Mouse (Mus musculus): ENCODE measurements around the gene Abcd4. TPM values are rescaled to one million over a fixed set of nuclear protein-coding genes. Genes with fewer than 3 reads are reported as not detected.
A peak's percentile ranks its signal among the peaks of the same experiment; 100 is the strongest.

Gene Abcd4
- polyA plus RNA-seq, 1 experiment from 2014 or later: 14.2 TPM

- Histone ChIP-seq H3K27me3 (ENCODE audit: control insufficient read depth, insufficient read depth, low read length) (no peaks in the 10 kb centered on the region), H3K9me3 (ENCODE audit: control insufficient read depth, low read length) (no peaks in the 10 kb centered on the region), H3K4me3 (ENCODE audit: low read depth, low read length) (peak overlapping the region; percentile 51), H3K9ac (ENCODE audit: low read length) (peak overlapping the region; percentile 59), H3K27ac (ENCODE audit: low read depth, low read length) (no peak overlapping the region), H3K4me1 (replicated peaks; ENCODE audit: control insufficient read depth, insufficient read depth, low read length) (no peaks in the 10 kb centered on the region), H3K4me2 (ENCODE audit: low read depth, low read length, severe bottlenecking) (peak overlapping the region; percentile 63), H3K36me3 (ENCODE audit: control insufficient read depth, insufficient read depth, low read length) (no peaks in the 10 kb centered on the region)
- WGBS: 9% methylated on average over 10 of the region's 10 CpGs
- ATAC-seq (replicated peaks; ENCODE audit: low FRiP score): peak; percentile 56
- no peak for DNase-seq (ENCODE audit: low spot score)
These were observed 450 bp upstream of the Abcd4 start for GRCm38 (mm10) chr12:84617663-84618062.

- no peak overlapping the region for H3K4me3 ChIP-seq (ENCODE audit: low read depth, low read length)
- WGBS: 87% methylated on average over 7 of the region's 7 CpGs
- H3K27ac ChIP-seq (ENCODE audit: low read depth, low read length): no peak overlapping the region
- no peaks in the 10 kb centered on the region for H3K9me3 ChIP-seq (ENCODE audit: control insufficient read depth, low read length)
- H3K4me1 ChIP-seq (replicated peaks; ENCODE audit: control insufficient read depth, insufficient read depth, low read length): no peaks in the 10 kb centered on the region
- no peaks in the 10 kb centered on the region for H3K27me3 ChIP-seq (ENCODE audit: control insufficient read depth, insufficient read depth, low read length)
- DNase-seq (ENCODE audit: low spot score) (no peak), ATAC-seq (replicated peaks; ENCODE audit: low FRiP score) (no peak)
- H3K9ac ChIP-seq (ENCODE audit: low read length): no peak overlapping the region
- no peaks in the 10 kb centered on the region for H3K36me3 ChIP-seq (ENCODE audit: control insufficient read depth, insufficient read depth, low read length)
- H3K4me2 ChIP-seq (ENCODE audit: low read depth, low read length, severe bottlenecking): no peak overlapping the region
These were observed 2.7 kb downstream of the Abcd4 start for GRCm38 (mm10) chr12:84614524-84614923.

- H3K4me2 ChIP-seq (ENCODE audit: low read depth, low read length, severe bottlenecking): no peak overlapping the region
- H3K9ac ChIP-seq (ENCODE audit: low read length): no peak overlapping the region
- WGBS: 87% methylated on average over 11 of the region's 11 CpGs
- H3K9me3 ChIP-seq (ENCODE audit: control insufficient read depth, low read length): no peaks in the 10 kb centered on the region
- H3K27me3 ChIP-seq (ENCODE audit: control insufficient read depth, insufficient read depth, low read length): no peaks in the 10 kb centered on the region
- no peak overlapping the region for H3K4me3 ChIP-seq (ENCODE audit: low read depth, low read length)
- ATAC-seq (replicated peaks; ENCODE audit: low FRiP score) (no peak), DNase-seq (ENCODE audit: low spot score) (no peak)
- H3K27ac ChIP-seq (ENCODE audit: low read depth, low read length): no peak overlapping the region
- no peaks in the 10 kb centered on the region for H3K4me1 ChIP-seq (replicated peaks; ENCODE audit: control insufficient read depth, insufficient read depth, low read length)
- H3K36me3 ChIP-seq (ENCODE audit: control insufficient read depth, insufficient read depth, low read length): no peaks in the 10 kb centered on the region
These were observed 3.2 kb downstream of the Abcd4 start for GRCm38 (mm10) chr12:84614001-84614400.

GRCm38 (mm10) chr12:84612518-84612917, 4.7 kb downstream of the Abcd4 start:
- H3K4me2 ChIP-seq (ENCODE audit: low read depth, low read length, severe bottlenecking): no peak overlapping the region
- H3K9ac ChIP-seq (ENCODE audit: low read length): no peak overlapping the region
- H3K27ac ChIP-seq (ENCODE audit: low read depth, low read length): no peak overlapping the region
- ATAC-seq (replicated peaks; ENCODE audit: low FRiP score): no peak
- no peak overlapping the region for H3K4me3 ChIP-seq (ENCODE audit: low read depth, low read length)
- no peaks in the 10 kb centered on the region for H3K27me3 ChIP-seq (ENCODE audit: control insufficient read depth, insufficient read depth, low read length)
- no peaks in the 10 kb centered on the region for H3K9me3 ChIP-seq (ENCODE audit: control insufficient read depth, low read length)
- H3K36me3 ChIP-seq (ENCODE audit: control insufficient read depth, insufficient read depth, low read length): no peaks in the 10 kb centered on the region
- no peak for DNase-seq (ENCODE audit: low spot score)
- H3K4me1 ChIP-seq (replicated peaks; ENCODE audit: control insufficient read depth, insufficient read depth, low read length): no peaks in the 10 kb centered on the region
- 73% methylated on average over 8 of the region's 8 CpGs for WGBS

GRCm38 (mm10) chr12:84611718-84612117, 5.5 kb downstream of the Abcd4 start:
- Histone ChIP-seq H3K9me3 (ENCODE audit: control insufficient read depth, low read length) (no peaks in the 10 kb centered on the region), H3K9ac (ENCODE audit: low read length) (no peak overlapping the region), H3K4me1 (replicated peaks; ENCODE audit: control insufficient read depth, insufficient read depth, low read length) (no peaks in the 10 kb centered on the region), H3K4me2 (ENCODE audit: low read depth, low read length, severe bottlenecking) (no peak overlapping the region), H3K27me3 (ENCODE audit: control insufficient read depth, insufficient read depth, low read length) (no peaks in the 10 kb centered on the region), H3K27ac (ENCODE audit: low read depth, low read length) (no peak overlapping the region), H3K36me3 (ENCODE audit: control insufficient read depth, insufficient read depth, low read length) (no peaks in the 10 kb centered on the region), H3K4me3 (ENCODE audit: low read depth, low read length) (no peak overlapping the region)
- no peak for ATAC-seq (replicated peaks; ENCODE audit: low FRiP score)
- no peak for DNase-seq (ENCODE audit: low spot score)
- 91% methylated on average over 10 of the region's 10 CpGs for WGBS

- no peaks in the 10 kb centered on the region for H3K27me3 ChIP-seq (ENCODE audit: control insufficient read depth, insufficient read depth, low read length)
- H3K4me3 ChIP-seq (ENCODE audit: low read depth, low read length): no peak overlapping the region
- H3K9me3 ChIP-seq (ENCODE audit: control insufficient read depth, low read length): no peaks in the 10 kb centered on the region
- no peak overlapping the region for H3K9ac ChIP-seq (ENCODE audit: low read length)
- no peak overlapping the region for H3K4me2 ChIP-seq (ENCODE audit: low read depth, low read length, severe bottlenecking)
- H3K27ac ChIP-seq (ENCODE audit: low read depth, low read length): no peak overlapping the region
- ATAC-seq (replicated peaks; ENCODE audit: low FRiP score) (no peak), DNase-seq (ENCODE audit: low spot score) (no peak)
- no peaks in the 10 kb centered on the region for H3K36me3 ChIP-seq (ENCODE audit: control insufficient read depth, insufficient read depth, low read length)
- no peaks in the 10 kb centered on the region for H3K4me1 ChIP-seq (replicated peaks; ENCODE audit: control insufficient read depth, insufficient read depth, low read length)
- 75% methylated on average over 7 of the region's 7 CpGs for WGBS
These were observed 11.4 kb downstream of the Abcd4 start for GRCm38 (mm10) chr12:84605860-84606259.

GRCm38 (mm10) chr12:84604001-84604400, 13.2 kb downstream of the Abcd4 start:
- DNase-seq (ENCODE audit: low spot score): no peak
- no peaks in the 10 kb centered on the region for H3K4me1 ChIP-seq (replicated peaks; ENCODE audit: control insufficient read depth, insufficient read depth, low read length)
- H3K36me3 ChIP-seq (ENCODE audit: control insufficient read depth, insufficient read depth, low read length): no peaks in the 10 kb centered on the region
- no peak overlapping the region for H3K4me2 ChIP-seq (ENCODE audit: low read depth, low read length, severe bottlenecking)
- H3K27me3 ChIP-seq (ENCODE audit: control insufficient read depth, insufficient read depth, low read length): no peaks in the 10 kb centered on the region
- H3K9ac ChIP-seq (ENCODE audit: low read length): no peak overlapping the region
- H3K4me3 ChIP-seq (ENCODE audit: low read depth, low read length): no peak overlapping the region
- no peak for ATAC-seq (replicated peaks; ENCODE audit: low FRiP score)
- WGBS: 87% methylated on average over 7 of the region's 7 CpGs
- H3K9me3 ChIP-seq (ENCODE audit: control insufficient read depth, low read length): no peaks in the 10 kb centered on the region
- no peak overlapping the region for H3K27ac ChIP-seq (ENCODE audit: low read depth, low read length)

GRCm38 (mm10) chr12:84598324-84598723, 18.9 kb downstream of the Abcd4 start:
- ATAC-seq (replicated peaks; ENCODE audit: low FRiP score) (no peak), DNase-seq (ENCODE audit: low spot score) (no peak)
- WGBS: 22% methylated on average over 8 of the region's 8 CpGs
- H3K4me1 ChIP-seq (replicated peaks; ENCODE audit: control insufficient read depth, insufficient read depth, low read length): no peaks in the 10 kb centered on the region; the same call in 1 of the 2 replicates
- H3K27me3 ChIP-seq (ENCODE audit: control insufficient read depth, insufficient read depth, low read length): no peaks in the 10 kb centered on the region
- H3K36me3 ChIP-seq (ENCODE audit: control insufficient read depth, insufficient read depth, low read length): no peaks in the 10 kb centered on the region
- H3K9ac ChIP-seq (ENCODE audit: low read length): no peak overlapping the region
- no peaks in the 10 kb centered on the region for H3K9me3 ChIP-seq (ENCODE audit: control insufficient read depth, low read length)
- H3K4me3 ChIP-seq (ENCODE audit: low read depth, low read length): no peak overlapping the region
- no peak overlapping the region for H3K27ac ChIP-seq (ENCODE audit: low read depth, low read length)
- H3K4me2 ChIP-seq (ENCODE audit: low read depth, low read length, severe bottlenecking): no peak overlapping the region

GRCm38 (mm10) chr12:84589825-84590761, 27.1 kb downstream of the Abcd4 start:
- DNase-seq (ENCODE audit: low spot score) (peak; percentile 98), ATAC-seq (replicated peaks; ENCODE audit: low FRiP score) (peak; percentile 82)
- Histone ChIP-seq H3K9ac (ENCODE audit: low read length) (peak overlapping the region; percentile 54), H3K27ac (ENCODE audit: low read depth, low read length) (no peak overlapping the region), H3K36me3 (ENCODE audit: control insufficient read depth, insufficient read depth, low read length) (no peaks in the 10 kb centered on the region), H3K4me3 (ENCODE audit: low read depth, low read length) (peak overlapping the region; percentile 37), H3K4me2 (ENCODE audit: low read depth, low read length, severe bottlenecking) (peak overlapping the region; percentile 86), H3K9me3 (ENCODE audit: control insufficient read depth, low read length) (no peaks in the 10 kb centered on the region), H3K27me3 (ENCODE audit: control insufficient read depth, insufficient read depth, low read length) (no peaks in the 10 kb centered on the region), H3K4me1 (replicated peaks; ENCODE audit: control insufficient read depth, insufficient read depth, low read length) (peaks cover 4% of the 10 kb centered on the region)
- WGBS: under 1% methylated on average over 54 of the region's 54 CpGs

Data from forebrain, embryonic 11.5 days (tissue).